In the genomic region with DNA sequence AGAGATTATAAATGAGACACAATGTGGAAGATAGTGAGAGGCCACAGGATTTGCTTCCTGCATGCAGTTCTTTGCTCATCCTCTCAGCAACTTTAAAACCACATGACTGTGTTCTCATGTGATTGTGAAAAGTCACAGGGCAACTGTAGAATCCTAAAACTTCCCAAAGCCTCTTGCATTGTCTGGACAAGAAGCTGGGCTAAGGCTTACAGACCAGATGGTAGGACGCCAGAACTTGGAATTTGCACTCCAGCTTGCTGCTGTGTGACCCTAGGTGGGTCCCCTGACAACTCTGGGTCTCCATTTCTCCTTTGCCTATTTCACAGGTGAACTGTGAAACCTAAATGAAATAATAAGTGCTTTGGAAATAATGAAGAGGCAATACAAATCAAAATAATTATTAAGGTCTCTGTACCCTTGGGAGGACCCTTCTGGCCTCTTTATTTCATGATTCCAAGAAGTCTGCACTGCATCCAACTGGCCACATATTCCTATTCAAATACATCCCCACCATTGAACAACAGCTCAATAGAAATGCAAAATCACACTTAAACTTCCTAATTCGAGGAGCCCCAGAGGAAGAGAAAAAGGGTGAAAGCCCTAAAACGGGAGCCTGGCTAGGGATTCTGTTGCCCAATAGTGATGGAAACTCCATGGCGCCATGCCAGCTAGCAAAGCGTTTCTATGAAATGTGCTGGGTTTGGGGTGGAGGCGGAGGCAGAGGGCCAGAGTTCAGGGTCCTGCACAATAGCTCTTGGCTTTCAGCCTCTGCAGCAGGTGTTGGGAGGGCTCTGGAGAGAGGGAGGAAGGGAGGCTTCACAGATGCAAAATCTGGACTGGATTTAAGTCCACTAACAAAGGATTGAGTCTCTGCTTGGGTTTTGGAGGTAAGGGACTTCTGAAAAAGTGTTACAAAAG, we compare ENCODE assay signal across 8 mouse cellular contexts.
A peak's percentile ranks its signal among the peaks of the same experiment; 100 is the strongest.
DNase-seq lines count a peak whose midpoint lies in the region; ATAC-seq lines count a peak whose summit lies in the region.
"Had no signal": no experiment of that assay in that cellular context is flagged by ENCODE, and none has a peak within 500 bp of the region (broad histone marks: within the 10 kb centered on the region; RNA-seq: fewer than 3 reads in every experiment).

No protein-coding gene starts in this region.

- H3K9me3 ChIP-seq in hindbrain, embryonic 16.5 days (ENCODE audit: control insufficient read depth, low read length) = no peaks in the 10 kb centered on the region
- no peaks in the 10 kb centered on the region for H3K9me3 ChIP-seq in stomach, embryonic 14.5 days (ENCODE audit: control insufficient read depth, low read depth, low read length)
- H3K9me3 ChIP-seq: embryonic facial prominence, embryonic 13.5 days had no signal

- peak overlapping the region; percentile 41; the same call in 1 of the 2 replicates for H3K27ac ChIP-seq in hindbrain, embryonic 16.5 days (ENCODE audit: low read depth, low read length)
- H3K27ac ChIP-seq in stomach, embryonic 14.5 days (ENCODE audit: low read length) = no peak overlapping the region
- H3K27ac ChIP-seq: embryonic facial prominence, embryonic 13.5 days had no signal

- peaks cover 16% of the 10 kb centered on the region for H3K4me1 ChIP-seq in hindbrain, embryonic 16.5 days (ENCODE audit: control insufficient read depth, insufficient read depth, low read depth, low read length)
- H3K4me1 ChIP-seq in stomach, embryonic 14.5 days (ENCODE audit: control insufficient read depth, insufficient read depth, low read length) = peaks cover 3% of the 10 kb centered on the region; the same call in 1 of the 2 replicates

- peak; percentile 93 for DNase-seq in adipocyte (ENCODE audit: low spot score)
- peak; percentile 38 to 39 for DNase-seq in cerebellum, adult 18-20 months
- peak; percentile 41 to 51 for DNase-seq in frontal cortex, postnatal 36 days (ENCODE audit: low spot score in 2 of 2)
- peak; percentile 30 for DNase-seq in left cerebral cortex, adult 11 months (ENCODE audit: low spot score)
- DNase-seq in lung, postnatal 4 days = peak; percentile 72 to 88

- H3K36me3 ChIP-seq in hindbrain, embryonic 16.5 days (ENCODE audit: control insufficient read depth, insufficient read depth, low read length) = no peaks in the 10 kb centered on the region
- H3K36me3 ChIP-seq in stomach, embryonic 14.5 days (ENCODE audit: control insufficient read depth, insufficient read depth, low read length) = no peaks in the 10 kb centered on the region; the same call in none of the 2 replicates

- 14% methylated on average over 6 of the region's 6 CpGs for WGBS in hindbrain, embryonic 16.5 days
- WGBS in stomach, embryonic 14.5 days = 29% methylated on average over 6 of the region's 6 CpGs

- H3K27me3 ChIP-seq in hindbrain, embryonic 16.5 days (replicated peaks; ENCODE audit: control insufficient read depth, insufficient read depth, low read length) = no peaks in the 10 kb centered on the region
- H3K27me3 ChIP-seq in stomach, embryonic 14.5 days (ENCODE audit: control insufficient read depth, insufficient read depth, low read length) = no peaks in the 10 kb centered on the region
- H3K27me3 ChIP-seq: embryonic facial prominence, embryonic 13.5 days had no signal

- H3K4me3 ChIP-seq in hindbrain, embryonic 16.5 days (ENCODE audit: low read length) = no peak overlapping the region
- no peak overlapping the region for H3K4me3 ChIP-seq in stomach, embryonic 14.5 days (ENCODE audit: low read depth, low read length)
- H3K4me3 ChIP-seq: embryonic facial prominence, embryonic 13.5 days had no signal

- peak; percentile 94 for ATAC-seq in hindbrain, embryonic 16.5 days
- ATAC-seq in stomach, embryonic 14.5 days (ENCODE audit: insufficient number of reproducible peaks, insufficient read depth, low FRiP score, low read depth) = peak; percentile 75; the same call in 1 of the 2 replicates

- H3K9ac ChIP-seq in hindbrain, embryonic 16.5 days (ENCODE audit: low read depth, low read length) = no peak overlapping the region
- no peak overlapping the region for H3K9ac ChIP-seq in stomach, embryonic 14.5 days (replicated peaks; ENCODE audit: low read depth, low read length)
- H3K9ac ChIP-seq: embryonic facial prominence, embryonic 13.5 days had no signal

- H3K4me2 ChIP-seq in hindbrain, embryonic 16.5 days (ENCODE audit: low read length) = no peak overlapping the region
- no peak overlapping the region for H3K4me2 ChIP-seq in stomach, embryonic 14.5 days (replicated peaks; ENCODE audit: low read depth, low read length)
- H3K4me2 ChIP-seq: embryonic facial prominence, embryonic 13.5 days had no signal

Comparison
In these comparisons a context has a peak if more than half of its experiments do, and no peak if none do; other contexts are left out.
1. DNase-seq: peak in every context shown above with its lines; median percentile 93 in adipocyte; 80 in lung, postnatal 4 days; 46 in frontal cortex, postnatal 36 days; 38 in cerebellum, adult 18-20 months; 30 in left cerebral cortex, adult 11 months.